Mouse (Mus musculus): Measurements from ENCODE around the gene Pakap. TPM values are rescaled to one million over a fixed set of nuclear protein-coding genes. Genes with fewer than 3 reads are reported as not detected.

Gene Pakap
- polyA plus RNA-seq, 1 experiment = 6.3 TPM

DNA sequence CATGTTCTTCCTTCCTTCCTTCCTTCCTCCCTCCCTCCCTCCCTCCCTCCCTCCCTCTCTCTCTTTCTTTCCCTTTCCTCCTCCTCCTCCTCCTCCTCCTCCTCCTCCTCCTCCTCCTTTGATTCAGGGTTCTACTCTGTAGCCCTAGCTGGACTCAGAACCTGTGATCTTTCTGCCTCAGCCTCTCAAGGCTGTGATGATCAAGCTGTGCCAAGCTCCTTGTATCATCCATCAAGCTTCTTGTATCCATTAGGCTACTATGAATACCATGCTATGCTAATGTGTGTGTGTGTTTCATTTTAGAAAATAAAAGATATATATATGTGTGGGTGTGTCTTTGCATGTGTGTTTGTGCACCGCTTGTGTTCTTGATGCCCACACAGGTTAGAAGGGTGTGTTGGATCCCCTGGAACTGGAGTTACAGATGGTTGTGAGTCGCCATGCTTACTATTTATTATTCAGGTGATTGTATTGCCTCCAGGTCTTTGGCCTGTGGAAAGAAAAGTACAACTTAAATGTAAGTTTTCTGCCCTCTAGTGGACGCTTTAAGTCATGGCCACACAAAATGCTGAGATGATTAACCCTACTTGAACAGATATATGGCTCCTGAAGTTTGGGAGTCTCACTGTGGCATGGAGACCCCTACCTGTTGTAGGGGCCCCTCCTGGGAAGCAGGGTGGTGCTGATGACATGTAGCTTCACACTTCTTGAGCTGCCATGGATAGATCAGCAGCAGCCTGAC, 359.7 kb downstream of the Pakap start:
- H3K4me1 ChIP-seq (ENCODE audit: control insufficient read depth, insufficient read depth, low read length) = no peaks in the 10 kb centered on the region
- no peaks in the 10 kb centered on the region for H3K27me3 ChIP-seq (ENCODE audit: control insufficient read depth, insufficient read depth, low read length)
- no peak overlapping the region for H3K27ac ChIP-seq (ENCODE audit: insufficient read depth, low read length)
- peak in 1 of 2 experiments; percentile 38 for DNase-seq
- WGBS = 21% methylated on average over 3 of the region's 3 CpGs
- H3K4me3 ChIP-seq (replicated peaks; ENCODE audit: insufficient read depth, low read depth, low read length) = no peak overlapping the region
- TF ChIP-seq POLR2A (IDR thresholded peaks at IDR 0.05; ENCODE audit: borderline replicate concordance, insufficient read depth, low read length) (no peak), CTCF (IDR thresholded peaks at IDR 0.05; ENCODE audit: borderline replicate concordance, insufficient read depth, low read depth, low read length) (peak; percentile 35)

DNA sequence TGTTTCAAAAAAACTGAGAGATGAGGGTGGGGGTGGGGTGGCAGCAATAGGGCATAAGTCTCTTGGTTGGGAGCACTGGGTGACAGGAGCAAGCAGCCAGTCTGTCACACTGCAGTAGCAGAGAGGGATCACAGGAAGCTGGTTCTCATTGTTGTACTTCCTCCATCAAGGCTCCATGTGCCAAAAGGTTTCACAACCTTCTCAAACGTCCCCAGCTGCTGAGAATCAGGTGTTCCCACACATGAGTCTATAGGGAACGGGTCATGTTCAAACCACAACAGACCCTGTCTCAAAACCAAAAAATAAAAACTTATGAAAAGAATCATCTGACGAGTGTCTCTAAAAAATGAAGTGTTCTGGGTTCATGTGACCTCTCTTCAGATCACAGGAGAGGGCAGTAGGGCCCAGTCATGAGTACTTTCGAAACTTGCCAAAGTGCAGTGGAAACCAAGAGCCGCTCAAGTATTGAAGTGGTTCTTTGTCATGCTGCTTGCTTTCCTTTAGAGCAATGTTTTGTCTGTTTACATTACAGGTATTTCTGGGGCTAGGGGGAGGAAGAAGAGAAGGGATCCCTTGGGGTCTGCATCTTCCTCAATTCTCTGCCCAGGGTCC, 362.7 kb downstream of the Pakap start:
- WGBS = 79% methylated on average over 5 of the region's 5 CpGs
- Histone ChIP-seq H3K27ac (ENCODE audit: insufficient read depth, low read length) (no peak overlapping the region), H3K27me3 (ENCODE audit: control insufficient read depth, insufficient read depth, low read length) (no peaks in the 10 kb centered on the region), H3K4me3 (replicated peaks; ENCODE audit: insufficient read depth, low read depth, low read length) (no peak overlapping the region), H3K4me1 (ENCODE audit: control insufficient read depth, insufficient read depth, low read length) (no peaks in the 10 kb centered on the region)
- no peak for DNase-seq
- TF ChIP-seq CTCF (IDR thresholded peaks at IDR 0.05; ENCODE audit: borderline replicate concordance, insufficient read depth, low read depth, low read length) = no peak
- no peak for TF ChIP-seq POLR2A (IDR thresholded peaks at IDR 0.05; ENCODE audit: borderline replicate concordance, insufficient read depth, low read length)

DNA sequence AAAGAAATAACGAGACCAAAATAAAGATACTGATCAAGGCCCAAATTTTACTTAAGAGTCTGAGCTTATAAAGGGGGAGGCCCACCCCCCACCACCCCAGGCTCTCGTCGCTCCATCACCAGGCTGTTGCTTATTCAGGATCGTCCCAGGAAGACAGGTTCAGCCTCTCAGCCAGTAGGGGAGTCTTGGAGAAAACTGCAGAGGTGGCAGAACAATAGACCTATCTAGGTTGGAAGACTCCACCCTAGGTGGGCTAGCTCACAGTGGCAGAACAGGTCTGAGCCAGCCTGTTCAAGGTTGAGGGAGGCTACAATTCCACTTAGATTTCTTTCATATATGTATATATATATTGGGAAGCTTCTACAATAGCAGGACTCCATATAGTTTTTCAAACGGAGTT, 366.2 kb downstream of the Pakap start:
- 85% methylated on average over 5 of the region's 5 CpGs for WGBS
- DNase-seq = no peak
- Histone ChIP-seq H3K27ac (ENCODE audit: insufficient read depth, low read length) (no peak overlapping the region), H3K4me1 (ENCODE audit: control insufficient read depth, insufficient read depth, low read length) (no peaks in the 10 kb centered on the region), H3K27me3 (ENCODE audit: control insufficient read depth, insufficient read depth, low read length) (no peaks in the 10 kb centered on the region), H3K4me3 (replicated peaks; ENCODE audit: insufficient read depth, low read depth, low read length) (no peak overlapping the region)
- TF ChIP-seq POLR2A (IDR thresholded peaks at IDR 0.05; ENCODE audit: borderline replicate concordance, insufficient read depth, low read length) (no peak), CTCF (IDR thresholded peaks at IDR 0.05; ENCODE audit: borderline replicate concordance, insufficient read depth, low read depth, low read length) (no peak)

DNA sequence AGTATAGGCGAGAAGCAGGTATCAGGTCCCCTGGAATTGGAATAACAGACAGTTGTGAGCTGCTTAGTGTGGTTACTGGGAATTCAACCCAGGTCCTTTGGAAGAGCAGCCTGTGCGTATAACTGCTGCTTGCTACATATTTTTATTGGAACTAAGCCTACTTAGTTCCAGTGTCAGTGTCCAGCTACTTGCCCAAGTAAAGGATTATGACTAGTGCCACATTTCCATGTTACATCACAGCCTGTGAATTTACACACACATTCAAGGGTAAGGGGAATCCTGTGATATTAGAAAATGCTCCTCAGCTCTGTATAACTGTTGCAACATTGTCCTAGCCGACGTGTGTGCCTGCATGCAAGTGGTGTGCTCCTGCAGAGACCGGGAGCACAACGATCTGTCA, 369.3 kb downstream of the Pakap start:
- 85% methylated on average over 6 of the region's 6 CpGs for WGBS
- H3K4me1 ChIP-seq (ENCODE audit: control insufficient read depth, insufficient read depth, low read length) = no peaks in the 10 kb centered on the region
- no peak for DNase-seq
- TF ChIP-seq CTCF (IDR thresholded peaks at IDR 0.05; ENCODE audit: borderline replicate concordance, insufficient read depth, low read depth, low read length) (no peak), POLR2A (IDR thresholded peaks at IDR 0.05; ENCODE audit: borderline replicate concordance, insufficient read depth, low read length) (no peak)
- no peaks in the 10 kb centered on the region for H3K27me3 ChIP-seq (ENCODE audit: control insufficient read depth, insufficient read depth, low read length)
- no peak overlapping the region for H3K4me3 ChIP-seq (replicated peaks; ENCODE audit: insufficient read depth, low read depth, low read length)
- no peak overlapping the region for H3K27ac ChIP-seq (ENCODE audit: insufficient read depth, low read length)

DNA sequence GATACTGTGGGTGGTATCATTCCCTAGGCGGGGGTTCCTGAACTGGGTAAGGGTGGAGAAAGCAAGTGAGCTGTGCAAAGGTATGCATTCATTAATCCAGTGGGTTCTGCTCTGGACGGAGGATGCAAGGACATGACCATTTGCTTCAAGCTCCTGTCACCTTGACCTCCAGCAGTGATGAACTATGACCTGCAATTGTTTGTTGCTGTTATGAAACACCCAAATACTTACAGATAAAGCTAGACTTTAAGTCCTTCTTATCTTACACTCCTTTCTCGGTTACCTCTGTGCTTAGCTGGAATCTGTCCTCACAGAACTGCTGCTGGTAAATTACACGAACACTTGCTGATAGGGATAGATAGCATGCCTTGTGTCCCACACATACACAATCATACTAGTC, 372.7 kb downstream of the Pakap start:
- WGBS = 91% methylated on average over 4 of the region's 4 CpGs
- no peak for DNase-seq
- H3K4me1 ChIP-seq (ENCODE audit: control insufficient read depth, insufficient read depth, low read length) = no peaks in the 10 kb centered on the region
- no peak overlapping the region for H3K4me3 ChIP-seq (replicated peaks; ENCODE audit: insufficient read depth, low read depth, low read length)
- H3K27me3 ChIP-seq (ENCODE audit: control insufficient read depth, insufficient read depth, low read length) = no peaks in the 10 kb centered on the region
- H3K27ac ChIP-seq (ENCODE audit: insufficient read depth, low read length) = no peak overlapping the region
- TF ChIP-seq POLR2A (IDR thresholded peaks at IDR 0.05; ENCODE audit: borderline replicate concordance, insufficient read depth, low read length) = no peak

DNA sequence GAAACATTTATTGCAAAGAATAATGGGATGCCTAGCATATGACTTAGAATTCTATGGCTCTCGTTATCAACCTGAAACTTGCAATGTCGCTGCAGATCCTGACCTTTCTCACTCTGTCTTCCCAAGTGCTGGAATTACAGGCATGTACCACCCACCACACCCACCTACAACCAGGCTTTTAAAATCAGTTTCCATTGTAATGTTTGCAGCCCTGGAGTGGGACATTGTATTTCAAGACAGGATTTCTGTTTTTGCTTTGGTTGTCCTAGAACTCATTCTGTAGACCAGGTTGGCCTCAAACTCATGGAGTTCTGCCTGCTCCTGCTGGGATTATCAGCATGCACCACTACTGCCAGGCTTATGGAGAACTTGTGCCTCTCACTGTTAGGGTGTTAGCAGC, 374.9 kb downstream of the Pakap start:
- no peak for DNase-seq
- H3K27ac ChIP-seq (ENCODE audit: insufficient read depth, low read length) = no peak overlapping the region
- WGBS = 94% methylated on average over 2 of the region's 2 CpGs
- no peak overlapping the region for H3K4me3 ChIP-seq (replicated peaks; ENCODE audit: insufficient read depth, low read depth, low read length)
- H3K27me3 ChIP-seq (ENCODE audit: control insufficient read depth, insufficient read depth, low read length) = no peaks in the 10 kb centered on the region
- no peaks in the 10 kb centered on the region for H3K4me1 ChIP-seq (ENCODE audit: control insufficient read depth, insufficient read depth, low read length)
- TF ChIP-seq CTCF (IDR thresholded peaks at IDR 0.05; ENCODE audit: borderline replicate concordance, insufficient read depth, low read depth, low read length) (no peak), POLR2A (IDR thresholded peaks at IDR 0.05; ENCODE audit: borderline replicate concordance, insufficient read depth, low read length) (no peak)

Other genes starting within 250 kb of the Pakap start
- 2.7 and 3.1 TPM in 2 replicates for gene Palm2, start 133.9 kb upstream of the Pakap start, polyA plus RNA-seq (2012; rRNA removed)
- 33.6 and 34.5 TPM in 2 replicates for gene Akap2, start 149.5 kb downstream of the Pakap start, polyA plus RNA-seq (2012; rRNA removed)

Data from cerebellum, adult 2 months (tissue).